In the genomic region with DNA sequence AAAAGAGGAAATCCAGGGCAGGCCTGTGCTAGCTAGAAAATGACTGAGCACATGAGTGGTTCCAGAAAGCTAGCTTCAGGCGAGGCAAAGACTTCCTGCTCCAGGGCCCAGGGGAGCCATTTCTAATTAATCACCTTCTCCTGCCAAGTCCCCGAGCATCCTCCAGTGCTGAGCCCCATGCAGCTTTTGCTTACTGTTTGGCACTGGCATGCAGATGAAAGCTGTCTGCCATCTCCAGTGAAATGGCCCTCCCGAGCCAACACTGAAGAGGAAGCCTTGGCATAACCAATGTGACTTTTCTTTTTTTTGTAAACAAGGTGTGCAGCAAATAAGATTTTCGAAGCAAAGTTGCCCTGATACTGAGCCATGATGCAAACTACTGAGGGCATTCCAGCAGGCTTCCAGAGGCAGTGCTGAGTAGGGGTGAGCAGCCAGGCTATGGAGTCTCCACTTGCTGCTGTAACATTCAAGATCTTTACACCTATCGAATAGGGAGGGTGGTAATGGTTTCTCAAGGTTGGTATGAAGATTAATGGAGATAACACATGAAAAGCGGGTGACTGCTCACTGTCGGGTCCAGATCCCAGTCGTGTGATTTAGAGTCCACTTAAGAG, we compare ENCODE assay signal across 10 mouse cellular contexts.
DNase-seq lines count a peak whose midpoint lies in the region; ATAC-seq lines count a peak whose summit lies in the region.
"Had no signal": no experiment of that assay in that cellular context is flagged by ENCODE, and none has a peak within 500 bp of the region (broad histone marks: within the 10 kb centered on the region; RNA-seq: fewer than 3 reads in every experiment).

No protein-coding gene starts in this region.

- no peak overlapping the region for H3K27ac ChIP-seq in kidney, embryonic 14.5 days (ENCODE audit: low read depth, low read length)
- H3K27ac ChIP-seq in embryonic facial prominence, embryonic 14.5 days (replicated peaks; ENCODE audit: low read depth, low read length): no peak overlapping the region
- H3K27ac ChIP-seq in neural tube, embryonic 11.5 days (ENCODE audit: low read depth, low read length): no peak overlapping the region
- no peak overlapping the region for H3K27ac ChIP-seq in liver, embryonic 12.5 days
- H3K27ac ChIP-seq: midbrain, embryonic 12.5 days had no signal

- peak; percentile 7 for DNase-seq in kidney, adult 9 months
- peak; percentile 29 for DNase-seq in cerebellum, adult 11 months
- peak; percentile 36 for DNase-seq in embryonic facial prominence, embryonic 14.5 days (ENCODE audit: low spot score)
- peak; percentile 46 for DNase-seq in neural tube, embryonic 11.5 days (ENCODE audit: low spot score)
- DNase-seq in lung, postnatal 25 days (ENCODE audit: low spot score): no peak
- no peak for DNase-seq in thymus, postnatal 4 days
- DNase-seq: thymus, adult 18-20 months had no signal

- H3K4me3 ChIP-seq in kidney, embryonic 14.5 days (ENCODE audit: low read length): no peak overlapping the region
- H3K4me3 ChIP-seq in embryonic facial prominence, embryonic 14.5 days (ENCODE audit: low read depth, low read length): no peak overlapping the region
- H3K4me3 ChIP-seq in neural tube, embryonic 11.5 days (ENCODE audit: low read depth, low read length): no peak overlapping the region
- no peak overlapping the region for H3K4me3 ChIP-seq in liver, embryonic 12.5 days
- H3K4me3 ChIP-seq: midbrain, embryonic 12.5 days had no signal

- ATAC-seq in kidney, embryonic 14.5 days (ENCODE audit: low FRiP score, low TSS enrichment): no peak
- peak; percentile 41; the same call in 1 of the 2 replicates for ATAC-seq in embryonic facial prominence, embryonic 14.5 days (ENCODE audit: low read depth)
- ATAC-seq in neural tube, embryonic 11.5 days (ENCODE audit: insufficient read depth, low FRiP score, low TSS enrichment): 0 out of 2 replicates have a peak, but pooled peaks have one; percentile 31
- no peak for ATAC-seq in liver, embryonic 12.5 days

- no peaks in the 10 kb centered on the region for H3K9me3 ChIP-seq in kidney, embryonic 14.5 days (ENCODE audit: control insufficient read depth, low read length)
- H3K9me3 ChIP-seq in embryonic facial prominence, embryonic 14.5 days (ENCODE audit: control insufficient read depth, low read length): no peaks in the 10 kb centered on the region
- no peaks in the 10 kb centered on the region for H3K9me3 ChIP-seq in neural tube, embryonic 11.5 days (ENCODE audit: control insufficient read depth, low read length)
- H3K9me3 ChIP-seq in liver, embryonic 12.5 days (replicated peaks): no peaks in the 10 kb centered on the region
- H3K9me3 ChIP-seq: midbrain, embryonic 12.5 days had no signal

- H3K36me3 ChIP-seq in kidney, embryonic 14.5 days (ENCODE audit: control insufficient read depth, insufficient read depth, low read length): no peaks in the 10 kb centered on the region
- H3K36me3 ChIP-seq in embryonic facial prominence, embryonic 14.5 days (ENCODE audit: control insufficient read depth, insufficient read depth, low read length): no peaks in the 10 kb centered on the region
- no peaks in the 10 kb centered on the region for H3K36me3 ChIP-seq in neural tube, embryonic 11.5 days (ENCODE audit: control insufficient read depth, insufficient read depth, low read length)
- no peaks in the 10 kb centered on the region for H3K36me3 ChIP-seq in liver, embryonic 12.5 days
- H3K36me3 ChIP-seq: midbrain, embryonic 12.5 days had no signal

- H3K9ac ChIP-seq in kidney, embryonic 14.5 days (ENCODE audit: low read depth, low read length): no peak overlapping the region
- H3K9ac ChIP-seq in embryonic facial prominence, embryonic 14.5 days (ENCODE audit: low read depth, low read length): no peak overlapping the region
- H3K9ac ChIP-seq in neural tube, embryonic 11.5 days (ENCODE audit: low read length): no peak overlapping the region
- no peak overlapping the region for H3K9ac ChIP-seq in liver, embryonic 12.5 days
- H3K9ac ChIP-seq: midbrain, embryonic 12.5 days had no signal

- H3K27me3 ChIP-seq in kidney, embryonic 14.5 days (ENCODE audit: control insufficient read depth, insufficient read depth, low read length): no peaks in the 10 kb centered on the region
- no peaks in the 10 kb centered on the region for H3K27me3 ChIP-seq in embryonic facial prominence, embryonic 14.5 days (replicated peaks; ENCODE audit: control insufficient read depth, insufficient read depth, low read length)
- H3K27me3 ChIP-seq in neural tube, embryonic 11.5 days (ENCODE audit: control insufficient read depth, insufficient read depth, low read length): no peaks in the 10 kb centered on the region
- H3K27me3 ChIP-seq in liver, embryonic 12.5 days (replicated peaks): no peaks in the 10 kb centered on the region
- H3K27me3 ChIP-seq: midbrain, embryonic 12.5 days had no signal

- WGBS in kidney, embryonic 14.5 days: 57% methylated on average over 8 of the region's 8 CpGs
- 60% methylated on average over 8 of the region's 8 CpGs for WGBS in embryonic facial prominence, embryonic 14.5 days
- WGBS in neural tube, embryonic 11.5 days: 62% methylated on average over 8 of the region's 8 CpGs
- WGBS in liver, embryonic 12.5 days (ENCODE audit: insufficient replicate concordance): 71% methylated on average over 8 of the region's 8 CpGs

- H3K4me1 ChIP-seq in kidney, embryonic 14.5 days (ENCODE audit: control insufficient read depth, insufficient read depth, low read length): no peaks in the 10 kb centered on the region
- no peaks in the 10 kb centered on the region for H3K4me1 ChIP-seq in embryonic facial prominence, embryonic 14.5 days (ENCODE audit: control insufficient read depth, insufficient read depth, low read length)
- no peaks in the 10 kb centered on the region for H3K4me1 ChIP-seq in neural tube, embryonic 11.5 days (ENCODE audit: control insufficient read depth, insufficient read depth, low read length)
- peaks cover 4% of the 10 kb centered on the region; the same call in 1 of the 2 replicates for H3K4me1 ChIP-seq in liver, embryonic 12.5 days

- no peak overlapping the region for H3K4me2 ChIP-seq in kidney, embryonic 14.5 days (replicated peaks; ENCODE audit: low read depth, low read length)
- no peak overlapping the region for H3K4me2 ChIP-seq in embryonic facial prominence, embryonic 14.5 days (ENCODE audit: low read depth, low read length)
- H3K4me2 ChIP-seq in neural tube, embryonic 11.5 days (ENCODE audit: low read depth): no peak overlapping the region
- no peak overlapping the region for H3K4me2 ChIP-seq in liver, embryonic 12.5 days
- H3K4me2 ChIP-seq: midbrain, embryonic 12.5 days had no signal

Comparison
In these comparisons a context has a peak if more than half of its experiments do, and no peak if none do; other contexts are left out.
1. DNase-seq: peak in kidney, adult 9 months (single experiment), cerebellum, adult 11 months (single experiment), embryonic facial prominence, embryonic 14.5 days (single experiment) and neural tube, embryonic 11.5 days (single experiment); none in lung, postnatal 25 days (single experiment) and thymus, postnatal 4 days (single experiment).
2. ATAC-seq: peak in embryonic facial prominence, embryonic 14.5 days (single experiment) and neural tube, embryonic 11.5 days (single experiment); none in kidney, embryonic 14.5 days (single experiment) and liver, embryonic 12.5 days (single experiment).